Mouse (Mus musculus): Measurements from ENCODE around the gene Zfp784.

DNA sequence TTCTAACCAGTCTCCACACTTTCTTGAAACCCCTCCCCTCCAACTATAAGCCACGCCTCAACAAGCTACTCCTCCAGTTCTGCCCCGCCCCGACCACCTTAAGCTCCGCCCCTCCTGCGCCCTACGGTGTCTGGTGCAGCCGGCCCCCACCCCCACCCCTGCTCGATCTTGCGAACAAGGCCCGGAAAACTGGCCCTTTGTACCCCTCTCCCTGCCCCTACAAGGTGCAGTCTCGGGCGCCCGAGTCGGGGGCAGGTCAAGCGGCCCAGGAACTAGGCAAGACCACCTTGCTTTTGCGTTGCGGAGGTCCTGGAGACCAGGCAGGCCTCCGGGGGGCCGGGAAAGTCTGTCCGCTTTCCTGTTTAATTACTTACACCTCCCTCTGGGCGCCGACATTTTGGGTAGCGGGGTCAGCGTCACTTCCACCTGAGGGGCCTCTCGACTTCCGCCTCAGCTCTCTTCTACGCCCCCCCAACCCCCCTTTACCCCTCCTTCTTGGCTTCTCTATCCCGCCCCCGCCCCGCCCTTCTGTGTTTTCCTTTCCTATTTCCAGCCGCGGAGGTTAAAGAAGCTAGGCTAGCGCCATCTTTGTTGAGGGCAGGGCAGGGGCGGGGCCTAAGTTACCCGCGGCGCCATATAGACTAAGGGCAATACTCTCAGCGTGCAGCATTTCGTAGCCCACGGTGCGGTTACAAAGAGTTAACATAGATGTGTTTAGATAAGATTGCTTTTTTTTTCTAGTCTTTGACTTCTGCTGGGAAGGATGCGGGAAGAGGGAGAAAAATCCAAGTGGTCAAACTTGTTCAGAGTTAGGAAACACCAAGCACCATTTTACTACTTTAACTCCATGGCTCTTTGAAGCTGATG is 23.8 kb downstream of the Zfp784 start, which contains the start of the genes Zfp524 and Fiz1:
- TF ChIP-seq POLR2A (IDR thresholded peaks at IDR 0.05; ENCODE audit: extremely low read depth, insufficient read depth, low read length) (peak; percentile 32; the same call in 1 of the 2 replicates), CTCF (IDR thresholded peaks at IDR 0.05; ENCODE audit: low read depth, low read length) (no peak)

Measured in liver, adult 2 months (tissue).